Mouse (Mus musculus) heart, adult 2 months (tissue): ENCODE results near the gene Vgf.

ENCODE experiments used
- CTCF ChIP-seq: fragments of 200-600 bp; IDR thresholded peaks from 2 replicates; pipeline ENCODE4 v1.8.1; 2022; ENCODE audit warnings: antibody characterized with exemption, mild to moderate bottlenecking, moderate library complexity
- EP300 ChIP-seq: fragments of 200-500 bp; IDR thresholded peaks from 2 replicates; pipeline ENCODE4 v1.6.1; 2011; ENCODE audit warnings: low read depth, low read length, control low read depth; ENCODE audit not compliant: insufficient read depth

DNA sequence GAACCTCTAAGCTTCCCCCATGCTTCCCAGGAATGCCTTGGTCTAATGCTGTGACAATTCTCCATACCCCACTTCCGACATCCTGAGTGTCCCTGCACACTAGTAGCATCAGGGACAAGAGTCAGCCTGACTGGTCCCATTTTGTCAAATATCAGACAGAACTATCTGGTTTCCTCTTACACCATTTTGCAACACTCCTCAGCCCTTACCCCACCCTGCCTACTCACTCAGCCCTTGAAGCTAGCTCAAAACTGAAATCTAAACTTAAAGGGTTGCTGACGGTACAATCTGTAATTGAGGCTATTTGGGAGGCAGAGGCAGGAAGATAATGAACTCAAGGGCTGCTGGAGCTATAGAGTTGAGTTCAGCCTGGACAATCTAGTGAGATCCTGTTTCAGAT, 46.4 kb upstream of the Vgf start:
- TF ChIP-seq EP300: no peak
- TF ChIP-seq CTCF: no peak
